Mouse (Mus musculus) liver, embryonic 11.5 days (tissue): ENCODE data around the gene Bckdha. TPM values are rescaled to one million over a fixed set of nuclear protein-coding genes. Genes with fewer than 3 reads are reported as not detected.

Source experiments
- ATAC-seq: fragments of 200-750 bp; cut with Nextera tagmentation; replicated peaks from 2 replicates; pipeline ENCODE4 v1.8.0; 2017; ENCODE audit warnings: moderate number of reproducible peaks, mild to moderate bottlenecking, moderate TSS enrichment, moderate library complexity; ENCODE audit not compliant: low FRiP score
- DNase-seq: peaks from one replicate; pipeline ENCODE4 v3.0.0-alpha.2; 2017; ENCODE audit warnings: low spot score
- H3K27ac ChIP-seq: fragments of 300-500 bp; sonication (generic); 2 replicates; pipeline ENCODE4 v1.5.1; 2014; ENCODE audit warnings: mild to moderate bottlenecking, low read depth, low read length, control low read depth
- H3K27me3 ChIP-seq: fragments of 300-500 bp; sonication (generic); replicated peaks from 2 replicates; pipeline ENCODE4 v1.6.1; 2014; ENCODE audit warnings: low read length, mixed read lengths; ENCODE audit not compliant: control insufficient read depth, insufficient read depth
- H3K36me3 ChIP-seq: fragments of 300-500 bp; sonication (generic); 2 replicates; pipeline ENCODE4 v1.6.1; 2014; ENCODE audit warnings: mild to moderate bottlenecking, low read length, moderate library complexity, mixed read lengths; ENCODE audit not compliant: control insufficient read depth, insufficient read depth
- H3K4me1 ChIP-seq: fragments of 300-500 bp; sonication (generic); replicated peaks from 2 replicates; pipeline ENCODE4 v1.6.1; 2014; ENCODE audit warnings: low read length, mixed read lengths; ENCODE audit not compliant: control insufficient read depth, insufficient read depth
- H3K4me2 ChIP-seq: fragments of 300-500 bp; sonication (generic); 2 replicates; pipeline ENCODE4 v1.6.1; 2014; ENCODE audit warnings: mild to moderate bottlenecking, control low read depth, moderate library complexity
- H3K4me3 ChIP-seq: fragments of 300-500 bp; sonication (generic); 2 replicates; pipeline ENCODE4 v1.5.1; 2014; ENCODE audit warnings: low read depth, low read length, control low read depth
- H3K9ac ChIP-seq: fragments of 300-500 bp; sonication (generic); 2 replicates; pipeline ENCODE4 v1.6.1; 2014; ENCODE audit warnings: low read depth, low read length, control low read depth
- H3K9me3 ChIP-seq: fragments of 300-500 bp; sonication (generic); 2 replicates; pipeline ENCODE4 v1.6.1; 2016; ENCODE audit warnings: low read length, inconsistent platforms, mixed read lengths; ENCODE audit not compliant: control insufficient read depth
- WGBS: fragments of 180-500 bp; shearing (Covaris S2); extraction: QIAGEN DNeasy Blood & Tissue Kit; methylation state at CpG from one replicate; pipeline ENCODE4 v1.1.7; 2014; 5-methylcytosine and 5-hydroxymethylcytosine counted together
- polyA plus RNA-seq: library from polyadenylated mRNA; unstranded; fragments of >200 nt; fragmentation: Nextera tagmentation; extraction: Ambion mirVana; gene quantifications from 2 replicates; pipeline ENCODE4 v1.2.1, GENCODE M21; 2014

The Bckdha gene
- polyA plus RNA-seq, 1 experiment from 2014 or later: 35.5 TPM

GRCm38 (mm10) chr7:25617376-25618160 lies 41.2 kb downstream of the Bckdha start:
- ATAC-seq: no peak
- Histone ChIP-seq H3K4me1 (peaks cover 9% of the 10 kb centered on the region), H3K36me3 (0 out of 2 replicates have a peak, but pooled peaks cover 3% of the 10 kb centered on the region), H3K27ac (no peak overlapping the region), H3K9ac (no peak overlapping the region), H3K9me3 (no peaks in the 10 kb centered on the region), H3K4me3 (no peak overlapping the region), H3K27me3 (no peaks in the 10 kb centered on the region), H3K4me2 (no peak overlapping the region)
- 75% methylated on average over 10 of the region's 10 CpGs for WGBS
- no peak for DNase-seq

DNA sequence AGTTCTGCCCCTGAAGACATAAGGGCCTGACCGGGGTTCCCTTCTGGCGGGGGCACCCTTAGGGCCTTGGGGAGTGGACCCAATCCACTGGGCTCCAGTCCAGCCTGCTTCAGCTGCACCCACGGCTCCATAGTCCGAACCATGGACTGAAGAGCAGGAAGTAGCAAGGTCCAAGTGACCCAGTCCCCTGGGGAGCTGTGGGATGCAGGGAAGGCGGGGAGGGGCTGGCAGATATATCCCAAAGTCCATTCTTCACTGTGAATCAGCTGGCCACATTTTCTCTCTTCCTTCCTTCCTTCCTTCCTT lies 43.1 kb downstream of the Bckdha start, which contains the start of gene Erich4:
Erich4 (minus strand) TSS at position 187 of the 306 bp plus-strand sequence.
- peaks cover 9% of the 10 kb centered on the region for H3K4me1 ChIP-seq
- H3K4me2 ChIP-seq: no peak within 1 kb of the TSS
- ATAC-seq (no peak), DNase-seq (no peak)
- no peaks in the 10 kb centered on the region for H3K27me3 ChIP-seq
- no peak within 1 kb of the TSS for H3K9ac ChIP-seq
- no peaks in the 10 kb centered on the region for H3K9me3 ChIP-seq
- 78% methylated on average over 5 of the region's 5 CpGs for WGBS
- H3K4me3 ChIP-seq: no peak within 1 kb of the TSS
- H3K27ac ChIP-seq: no peak within 1 kb of the TSS
- H3K36me3 ChIP-seq: no peaks in the 10 kb centered on the region

GRCm38 (mm10) chr7:25614831-25615705 lies 43.7 kb downstream of the Bckdha start:
- WGBS: 68% methylated on average over 21 of the region's 21 CpGs
- no peak overlapping the region for H3K27ac ChIP-seq
- no peaks in the 10 kb centered on the region for H3K36me3 ChIP-seq
- ATAC-seq (no peak), DNase-seq (no peak)
- no peak overlapping the region for H3K9ac ChIP-seq
- H3K4me2 ChIP-seq: no peak overlapping the region
- H3K9me3 ChIP-seq: no peaks in the 10 kb centered on the region
- H3K4me3 ChIP-seq: no peak overlapping the region
- no peaks in the 10 kb centered on the region for H3K27me3 ChIP-seq
- peaks cover 8% of the 10 kb centered on the region for H3K4me1 ChIP-seq

DNA sequence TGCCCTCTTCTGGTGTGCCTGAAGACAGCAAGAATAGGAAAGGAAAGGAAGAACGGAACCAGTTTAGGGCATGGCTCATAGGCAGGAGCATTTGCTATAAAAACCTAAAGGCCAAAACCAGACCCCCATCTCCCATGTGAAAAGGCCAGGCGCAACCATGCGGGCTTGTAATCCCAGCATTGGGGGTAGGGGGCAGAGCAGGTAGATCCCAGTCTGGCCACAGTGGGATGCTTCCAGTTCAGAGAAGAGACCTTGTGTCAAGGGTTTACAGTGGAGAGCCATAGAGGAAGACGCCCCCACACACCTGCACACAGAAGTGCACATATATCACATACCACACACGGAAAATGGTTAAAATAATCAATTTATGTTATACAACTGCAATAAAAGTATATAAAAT lies 44.7 kb downstream of the Bckdha start:
- no peak for ATAC-seq
- WGBS: 84% methylated on average over 5 of the region's 5 CpGs
- H3K9ac ChIP-seq: no peak overlapping the region
- H3K9me3 ChIP-seq: no peaks in the 10 kb centered on the region
- DNase-seq: no peak
- no peaks in the 10 kb centered on the region for H3K36me3 ChIP-seq
- H3K4me2 ChIP-seq: no peak overlapping the region
- H3K27me3 ChIP-seq: no peaks in the 10 kb centered on the region
- H3K27ac ChIP-seq: no peak overlapping the region
- H3K4me1 ChIP-seq: peaks cover 7% of the 10 kb centered on the region
- H3K4me3 ChIP-seq: no peak overlapping the region

GRCm38 (mm10) chr7:25611501-25611900 lies 47.3 kb downstream of the Bckdha start:
- H3K4me3 ChIP-seq: no peak overlapping the region
- no peak overlapping the region for H3K27ac ChIP-seq
- H3K9ac ChIP-seq: no peak overlapping the region
- no peaks in the 10 kb centered on the region for H3K9me3 ChIP-seq
- DNase-seq (no peak), ATAC-seq (no peak)
- H3K36me3 ChIP-seq: no peaks in the 10 kb centered on the region
- peaks cover 7% of the 10 kb centered on the region for H3K4me1 ChIP-seq
- 45% methylated on average over 7 of the region's 7 CpGs for WGBS
- no peak overlapping the region for H3K4me2 ChIP-seq
- no peaks in the 10 kb centered on the region for H3K27me3 ChIP-seq

GRCm38 (mm10) chr7:25610056-25610455 lies 48.7 kb downstream of the Bckdha start:
- Histone ChIP-seq H3K36me3 (no peaks in the 10 kb centered on the region), H3K9me3 (no peaks in the 10 kb centered on the region), H3K4me2 (no peak overlapping the region), H3K27me3 (no peaks in the 10 kb centered on the region), H3K4me3 (no peak overlapping the region), H3K9ac (no peak overlapping the region), H3K4me1 (peaks cover 2% of the 10 kb centered on the region; the same call in 1 of the 2 replicates), H3K27ac (no peak overlapping the region)
- no peak for ATAC-seq
- WGBS: 30% methylated on average over 6 of the region's 6 CpGs
- DNase-seq: no peak

- H3K4me2 ChIP-seq: no peak overlapping the region
- no peak overlapping the region for H3K27ac ChIP-seq
- H3K9ac ChIP-seq: no peak overlapping the region
- 0 out of 2 replicates have a peak, but pooled peaks cover 2% of the 10 kb centered on the region for H3K4me1 ChIP-seq
- DNase-seq (no peak), ATAC-seq (no peak)
- H3K4me3 ChIP-seq: no peak overlapping the region
- no peaks in the 10 kb centered on the region for H3K27me3 ChIP-seq
- no peaks in the 10 kb centered on the region for H3K36me3 ChIP-seq
- 82% methylated on average over 2 of the region's 2 CpGs for WGBS
- H3K9me3 ChIP-seq: no peaks in the 10 kb centered on the region
Measured at GRCm38 (mm10) chr7:25607196-25607595, 51.6 kb downstream of the Bckdha start.

- 53% methylated on average over 4 of the region's 4 CpGs for WGBS
- Histone ChIP-seq H3K4me3 (no peak overlapping the region), H3K27me3 (no peaks in the 10 kb centered on the region), H3K9ac (no peak overlapping the region), H3K9me3 (no peaks in the 10 kb centered on the region), H3K27ac (no peak overlapping the region), H3K4me2 (no peak overlapping the region), H3K4me1 (0 out of 2 replicates have a peak, but pooled peaks cover 2% of the 10 kb centered on the region), H3K36me3 (no peaks in the 10 kb centered on the region)
- ATAC-seq (no peak), DNase-seq (no peak)
Measured at GRCm38 (mm10) chr7:25606625-25607063, 52.1 kb downstream of the Bckdha start.
